Mouse (Mus musculus) liver, postnatal 0 days (tissue): ENCODE data around the gene Nacc1. TPM values are rescaled to one million over a fixed set of nuclear protein-coding genes. Genes with fewer than 3 reads are reported as not detected.

Experiments used
- ATAC-seq: fragments of 200-750 bp; cut with Nextera tagmentation; 2 replicates; pipeline ENCODE4 v1.8.0; 2017; ENCODE audit warnings: mild to moderate bottlenecking, moderate library complexity
- DNase-seq: peaks from one replicate; pipeline ENCODE4 v3.0.0-alpha.2; 2016
- H3K27ac ChIP-seq: fragments of 300-500 bp; sonication (generic); 2 replicates; pipeline ENCODE4 v1.5.1; 2014; ENCODE audit warnings: antibody characterized with exemption, moderate library complexity, mild to moderate bottlenecking, low read depth
- H3K27me3 ChIP-seq: fragments of 300-500 bp; sonication (generic); 2 replicates; pipeline ENCODE4 v1.6.1; 2014; ENCODE audit warnings: low read length, control low read depth, mixed read lengths; ENCODE audit not compliant: insufficient read depth
- H3K36me3 ChIP-seq: fragments of 300-500 bp; sonication (generic); replicated peaks from 2 replicates; pipeline ENCODE4 v1.6.1; 2014; ENCODE audit warnings: mild to moderate bottlenecking, control low read depth, low read length, moderate library complexity, mixed read lengths; ENCODE audit not compliant: insufficient read depth
- H3K4me1 ChIP-seq: fragments of 300-500 bp; sonication (generic); 2 replicates; pipeline ENCODE4 v1.6.1; 2014; ENCODE audit warnings: antibody characterized with exemption, mild to moderate bottlenecking, control low read depth; ENCODE audit not compliant: insufficient read depth
- H3K4me2 ChIP-seq: fragments of 300-500 bp; sonication (generic); 2 replicates; pipeline ENCODE4 v1.6.1; 2014; ENCODE audit warnings: low read depth, mild to moderate bottlenecking, low read length, moderate library complexity, mixed read lengths
- H3K4me3 ChIP-seq: fragments of 300-500 bp; sonication (generic); 2 replicates; pipeline ENCODE4 v1.5.1; 2014; ENCODE audit warnings: low read depth, low read length
- H3K9ac ChIP-seq: fragments of 300-500 bp; sonication (generic); replicated peaks from 2 replicates; pipeline ENCODE4 v1.6.1; 2014; ENCODE audit warnings: mild to moderate bottlenecking, moderate library complexity
- H3K9me3 ChIP-seq: fragments of 300-500 bp; sonication (generic); 2 replicates; pipeline ENCODE4 v1.6.1; 2016; ENCODE audit warnings: mild to moderate bottlenecking, control low read depth, low read length, mixed read lengths
- CTCF ChIP-seq: sonication (generic); IDR thresholded peaks from 2 replicates; pipeline ENCODE4 v1.5.1; 2016; ENCODE audit warnings: antibody characterized with exemption, low read depth
- EP300 ChIP-seq: IDR thresholded peaks from 2 replicates; pipeline ENCODE4 v1.6.1; 2016; ENCODE audit warnings: antibody characterized with exemption, low read depth, mild to moderate bottlenecking
- WGBS: fragments of 180-500 bp; shearing (Covaris S2); extraction: QIAGEN DNeasy Blood & Tissue Kit; methylation state at CpG from one replicate; pipeline ENCODE4 v1.1.7; 2014; ENCODE audit not compliant: insufficient replicate concordance; 5-methylcytosine and 5-hydroxymethylcytosine counted together
- polyA plus RNA-seq: library from polyadenylated mRNA; unstranded; fragments of >200 nt; fragmentation: Nextera tagmentation; extraction: Ambion mirVana; gene quantifications from 2 replicates; pipeline ENCODE4 v1.2.1, GENCODE M21; 2015

Gene Nacc1
- polyA plus RNA-seq, 1 experiment from 2014 or later, result 3.6 TPM

DNA sequence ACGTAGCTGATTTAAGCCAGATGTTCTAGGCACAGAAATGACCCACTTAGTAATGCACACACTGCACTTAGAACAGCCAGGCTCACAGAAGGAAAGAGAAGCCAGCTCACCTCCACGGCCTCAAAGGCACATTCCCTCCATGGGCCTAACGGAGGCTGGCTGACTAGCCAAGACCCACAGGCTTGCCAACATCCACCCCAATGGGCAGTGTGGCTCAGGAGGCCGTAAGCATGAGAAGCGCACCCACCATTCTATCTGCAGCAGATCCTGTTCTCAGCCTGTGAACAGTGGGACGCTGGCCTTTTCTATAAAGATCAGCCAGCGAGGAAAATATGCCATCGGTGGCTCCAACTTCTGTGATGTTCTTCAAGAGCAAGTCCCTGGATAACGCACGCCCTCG lies 29.1 kb upstream of the Nacc1 start:
- Histone ChIP-seq H3K36me3 (no peaks in the 10 kb centered on the region; the same call in 1 of the 2 replicates), H3K27ac (peak overlapping the region; percentile 30; the same call in 1 of the 2 replicates), H3K4me3 (no peak overlapping the region), H3K4me1 (peaks cover 32% of the 10 kb centered on the region), H3K27me3 (no peaks in the 10 kb centered on the region), H3K4me2 (no peak overlapping the region), H3K9ac (no peak overlapping the region), H3K9me3 (no peaks in the 10 kb centered on the region)
- WGBS, result 90% methylated on average over 11 of the region's 11 CpGs
- DNase-seq (no peak), ATAC-seq (no peak)
- TF ChIP-seq CTCF (no peak), EP300 (no peak)

DNA sequence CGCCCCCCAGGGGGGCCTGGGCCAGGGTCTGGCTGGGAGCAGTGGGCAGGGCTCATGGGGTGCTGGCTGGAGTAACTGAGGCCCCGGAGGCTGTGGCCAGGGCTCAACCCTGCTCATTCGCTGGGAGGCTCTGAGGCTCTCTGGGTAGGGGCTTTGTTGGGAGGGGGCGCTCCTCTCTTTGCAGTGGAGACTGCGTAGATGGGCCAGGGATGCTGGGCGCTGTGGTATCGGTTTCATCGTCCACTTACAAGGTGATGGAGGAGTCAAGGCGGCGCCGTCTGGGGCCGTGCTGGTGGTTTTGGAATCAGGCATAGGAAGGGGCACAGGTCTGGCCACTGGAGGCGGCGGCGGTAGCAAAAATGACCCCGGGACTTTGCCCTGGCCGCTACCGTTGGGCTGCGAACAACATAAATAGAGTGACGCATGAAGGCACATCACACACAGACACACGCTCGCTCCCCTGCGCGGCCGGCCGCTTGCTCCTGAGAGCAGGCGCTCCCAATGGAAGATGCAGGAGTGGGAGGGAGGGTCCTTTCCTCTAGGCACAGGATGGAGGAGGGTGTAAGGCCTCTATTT lies 28.3 kb upstream of the Nacc1 start:
- peak overlapping the region; percentile 41 for H3K4me3 ChIP-seq
- no peaks in the 10 kb centered on the region for H3K9me3 ChIP-seq
- no peaks in the 10 kb centered on the region; the same call in 1 of the 2 replicates for H3K36me3 ChIP-seq
- 0 out of 2 replicates have a peak, but pooled peaks have one; percentile 3 for TF ChIP-seq CTCF
- no peak for TF ChIP-seq EP300
- ATAC-seq (peak; percentile 87), DNase-seq (peak; percentile 73)
- peaks cover 30% of the 10 kb centered on the region for H3K4me1 ChIP-seq
- H3K27ac ChIP-seq, result peak overlapping the region; percentile 81
- 67% methylated on average over 26 of the region's 27 CpGs for WGBS
- peak overlapping the region; percentile 59; the same call in 1 of the 2 replicates for H3K9ac ChIP-seq
- H3K27me3 ChIP-seq, result no peaks in the 10 kb centered on the region
- H3K4me2 ChIP-seq, result peak overlapping the region; percentile 68

DNA sequence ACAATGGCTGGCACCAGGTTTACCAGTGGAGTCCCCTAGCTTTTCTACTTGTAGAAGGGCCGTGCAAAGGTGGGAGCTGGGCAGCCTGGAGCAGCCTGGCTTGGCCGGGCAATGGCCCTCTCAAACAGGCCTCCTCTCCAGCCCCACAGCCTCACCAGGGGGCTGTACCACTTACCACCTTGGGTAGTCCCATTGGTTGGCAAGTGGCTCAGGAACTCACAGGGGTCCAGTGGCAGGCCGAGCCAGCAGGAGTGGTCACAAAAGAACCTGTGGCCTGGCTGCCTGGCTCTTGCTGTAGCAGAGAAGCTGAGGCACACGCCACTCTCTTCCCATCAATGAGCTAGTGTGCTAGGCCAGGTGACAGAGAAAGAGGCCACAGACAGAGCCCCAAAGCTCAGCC lies 26.5 kb upstream of the Nacc1 start:
- no peak for TF ChIP-seq EP300
- no peak for TF ChIP-seq CTCF
- no peak for DNase-seq
- ATAC-seq, result no peak
- H3K4me1 ChIP-seq, result peaks cover 30% of the 10 kb centered on the region
- no peaks in the 10 kb centered on the region for H3K36me3 ChIP-seq
- no peak overlapping the region for H3K9ac ChIP-seq
- H3K4me3 ChIP-seq, result no peak overlapping the region
- no peaks in the 10 kb centered on the region for H3K27me3 ChIP-seq
- 81% methylated on average over 4 of the region's 4 CpGs for WGBS
- H3K27ac ChIP-seq, result no peak overlapping the region
- H3K9me3 ChIP-seq, result no peaks in the 10 kb centered on the region
- no peak overlapping the region for H3K4me2 ChIP-seq

DNA sequence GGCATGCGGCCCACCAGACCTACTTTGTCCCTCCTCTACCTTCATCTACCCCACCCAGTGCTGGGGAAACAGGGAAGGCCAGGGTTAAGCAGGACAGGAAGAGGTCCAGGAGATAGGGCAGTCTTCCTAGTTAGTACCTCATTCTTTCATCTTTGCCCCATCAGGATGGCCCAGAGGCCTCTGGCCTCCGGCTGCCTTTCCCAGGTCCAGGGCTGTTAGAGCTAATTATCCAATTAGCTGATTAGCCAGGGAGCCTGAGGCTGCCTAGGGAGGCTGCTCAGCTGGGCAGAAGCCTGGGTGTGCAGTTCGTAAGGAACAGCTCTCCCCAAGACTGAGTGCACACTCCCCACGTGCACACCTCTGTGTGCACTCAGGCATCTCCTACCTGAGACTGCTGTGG lies 25.7 kb upstream of the Nacc1 start:
- no peak for TF ChIP-seq CTCF
- TF ChIP-seq EP300, result no peak
- H3K9ac ChIP-seq, result no peak overlapping the region
- no peak overlapping the region for H3K4me2 ChIP-seq
- H3K9me3 ChIP-seq, result no peaks in the 10 kb centered on the region
- H3K4me1 ChIP-seq, result peaks cover 36% of the 10 kb centered on the region
- no peak for DNase-seq
- no peaks in the 10 kb centered on the region for H3K27me3 ChIP-seq
- H3K27ac ChIP-seq, result peak overlapping the region; percentile 70; the same call in 1 of the 2 replicates
- H3K4me3 ChIP-seq, result no peak overlapping the region
- ATAC-seq, result no peak
- 77% methylated on average over 4 of the region's 4 CpGs for WGBS
- H3K36me3 ChIP-seq, result no peaks in the 10 kb centered on the region

DNA sequence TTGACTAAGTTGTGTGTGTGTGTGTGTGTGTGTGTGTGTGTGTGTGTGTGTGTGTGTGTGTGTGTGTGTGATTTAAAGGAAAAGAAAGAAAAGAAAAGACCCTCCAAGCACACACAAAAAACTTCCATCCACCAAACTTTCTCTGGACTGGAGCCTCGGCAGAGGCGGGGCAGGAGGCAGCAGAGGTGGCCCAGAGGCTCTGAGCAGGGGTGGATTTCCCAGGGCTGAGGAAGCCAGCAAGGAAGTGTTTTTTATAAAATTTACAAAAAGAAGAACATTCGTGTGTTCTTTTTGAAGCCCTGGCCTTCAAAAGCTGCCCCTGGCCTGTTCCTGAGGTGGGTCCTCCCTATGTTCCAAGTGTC lies 25.1 kb upstream of the Nacc1 start:
- no peaks in the 10 kb centered on the region for H3K36me3 ChIP-seq
- ATAC-seq, result no peak
- peaks cover 42% of the 10 kb centered on the region for H3K4me1 ChIP-seq
- TF ChIP-seq CTCF (no peak), EP300 (no peak)
- peak overlapping the region; percentile 70 for H3K27ac ChIP-seq
- no peak for DNase-seq
- H3K9ac ChIP-seq, result peak overlapping the region; percentile 30; the same call in 1 of the 2 replicates
- no peaks in the 10 kb centered on the region for H3K27me3 ChIP-seq
- no peak overlapping the region for H3K4me3 ChIP-seq
- 37% methylated on average over 3 of the region's 3 CpGs for WGBS
- no peaks in the 10 kb centered on the region for H3K9me3 ChIP-seq
- no peak overlapping the region for H3K4me2 ChIP-seq

DNA sequence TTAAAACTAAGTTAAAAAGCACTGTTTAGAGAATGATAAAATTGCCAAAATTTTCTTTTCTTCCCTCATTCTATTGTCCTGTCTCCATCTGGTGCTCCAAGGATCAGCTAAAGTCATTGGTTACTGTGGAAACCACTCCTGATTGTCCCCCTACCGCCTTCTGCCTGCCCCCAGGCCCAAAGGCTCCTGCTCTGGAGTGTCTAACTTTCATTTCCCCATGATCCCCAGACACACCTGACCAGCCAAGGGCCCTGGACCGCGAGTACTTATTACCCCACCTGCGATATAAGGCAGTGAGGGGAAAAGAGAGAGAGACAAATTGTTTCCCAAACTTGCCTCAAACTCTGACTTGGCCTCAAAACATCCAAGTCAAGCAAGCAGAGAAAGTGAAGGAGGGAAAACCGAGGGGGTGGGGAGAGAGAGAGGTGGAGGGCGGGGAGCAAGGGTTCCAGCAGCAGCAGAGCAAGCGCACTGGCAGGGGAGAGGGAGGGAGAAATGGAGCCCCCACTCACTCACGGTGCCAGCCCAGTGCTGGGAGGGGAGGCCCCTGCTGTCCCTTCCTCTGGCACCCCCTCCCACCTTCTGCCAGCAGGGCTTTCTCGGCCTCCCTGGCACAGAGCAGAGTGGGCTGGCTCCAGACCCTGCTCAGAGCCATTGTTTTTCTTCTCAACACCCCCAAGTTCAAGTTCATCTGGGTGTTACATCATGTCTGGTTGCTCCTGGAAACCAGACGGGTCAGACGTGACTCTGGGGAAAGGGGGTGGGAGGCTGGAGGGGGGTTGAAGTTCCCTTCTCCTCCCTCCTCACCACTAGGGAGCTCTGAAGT lies 24.5 kb upstream of the Nacc1 start:
- no peaks in the 10 kb centered on the region for H3K36me3 ChIP-seq
- DNase-seq, result peak; percentile 44
- H3K4me2 ChIP-seq, result peak overlapping the region; percentile 40; the same call in 1 of the 2 replicates
- ATAC-seq, result peak; percentile 14; the same call in 1 of the 2 replicates
- no peaks in the 10 kb centered on the region for H3K27me3 ChIP-seq
- peak overlapping the region; percentile 34; the same call in 1 of the 2 replicates for H3K9ac ChIP-seq
- no peak overlapping the region for H3K4me3 ChIP-seq
- peak overlapping the region; percentile 70 for H3K27ac ChIP-seq
- TF ChIP-seq EP300 (no peak), CTCF (no peak)
- H3K9me3 ChIP-seq, result no peaks in the 10 kb centered on the region
- WGBS, result 54% methylated on average over 10 of the region's 11 CpGs
- H3K4me1 ChIP-seq, result peaks cover 48% of the 10 kb centered on the region
